Mouse (Mus musculus): ENCODE results near the gene Spert.

DNA sequence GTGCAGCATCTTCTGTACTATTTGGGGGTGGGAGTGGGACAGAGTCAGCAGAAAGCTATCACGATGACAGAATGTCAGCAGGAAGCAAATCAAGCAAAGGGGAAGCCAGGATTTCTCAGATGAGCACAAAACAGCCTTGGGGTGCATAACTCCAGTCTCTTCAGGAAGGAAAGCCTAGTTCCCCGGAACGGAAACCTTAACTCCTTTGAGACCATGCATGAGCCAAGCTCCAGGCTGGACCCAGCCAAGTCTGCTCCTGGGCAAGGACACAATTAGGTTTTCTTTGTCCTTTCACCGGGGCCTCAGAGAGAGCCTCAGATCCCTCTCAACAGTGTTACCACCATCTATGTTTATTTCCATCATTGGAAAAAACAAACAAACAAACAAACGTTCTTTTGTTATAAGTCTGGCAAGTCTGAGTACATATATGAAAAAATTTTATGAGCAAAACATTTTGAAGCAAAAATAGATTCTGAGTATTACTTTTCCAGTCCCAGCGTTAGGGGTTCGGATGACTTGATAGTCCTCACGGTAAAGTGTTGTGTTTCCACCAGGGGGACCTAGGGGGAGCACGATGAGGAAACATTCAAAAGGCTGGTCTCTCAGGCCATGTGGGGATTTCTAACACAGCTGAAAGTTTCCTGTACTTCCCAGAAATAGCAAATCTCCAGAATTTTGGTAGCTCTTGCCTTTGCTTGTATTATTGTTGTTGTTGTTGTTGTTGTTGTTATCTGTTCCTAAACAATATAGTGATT, 31.2 kb downstream of the Spert start:
- TF ChIP-seq POLR2A (IDR thresholded peaks at IDR 0.05; ENCODE audit: low read depth, low read length) (no peak), CTCF (IDR thresholded peaks at IDR 0.05; ENCODE audit: extremely low read depth, insufficient read depth, insufficient read length, insufficient replicate concordance) (no peak)

All from spleen, adult 2 months (tissue).